Mouse (Mus musculus): Measurements from ENCODE around the gene Mamld1. TPM values are rescaled to one million over a fixed set of nuclear protein-coding genes. Genes with fewer than 3 reads are reported as not detected.

The Mamld1 gene
- total and polyA plus RNA-seq, 2 experiments from 2014 or later, result 4.8 to 13.4 TPM

DNA sequence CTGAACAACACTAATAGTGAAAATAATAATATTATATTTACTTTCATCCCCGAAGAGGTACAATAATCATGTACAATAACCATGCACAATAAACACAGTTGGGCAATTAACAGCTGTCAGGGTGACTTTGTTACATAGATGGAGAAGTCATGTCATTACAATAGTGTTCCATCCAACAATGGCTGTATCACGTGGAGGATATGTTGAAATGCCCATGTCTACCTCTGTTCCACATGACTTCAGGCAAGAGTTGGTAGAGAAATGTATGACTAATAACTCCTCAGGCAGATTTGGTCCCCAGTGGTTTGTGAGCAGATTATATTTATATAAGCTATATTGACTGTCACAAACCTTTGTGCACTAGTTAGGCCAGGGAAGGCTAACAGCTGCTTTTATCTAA lies 154.7 kb downstream of the Mamld1 start:
- Histone ChIP-seq H3K36me3 (ENCODE audit: insufficient read depth, low read length) (no peaks in the 10 kb centered on the region), H3K4me2 (ENCODE audit: low read depth, low read length) (no peak overlapping the region), H3K27ac (no peak overlapping the region), H3K4me3 (ENCODE audit: low read length) (no peak overlapping the region), H3K9ac (replicated peaks; ENCODE audit: low read length) (no peak overlapping the region), H3K4me1 (ENCODE audit: insufficient read depth, low read length) (no peaks in the 10 kb centered on the region), H3K27me3 (ENCODE audit: insufficient read depth, low read length) (no peaks in the 10 kb centered on the region), H3K9me3 (ENCODE audit: low read length) (no peaks in the 10 kb centered on the region)
- ATAC-seq, result no peak
- DNase-seq (ENCODE audit: low spot score), result no peak
- no peak for TF ChIP-seq CTCF (IDR thresholded peaks at IDR 0.05; ENCODE audit: low read depth)
- 77% methylated on average over 2 of the region's 2 CpGs for WGBS

Other genes starting within 250 kb of the Mamld1 start
- 3.6 and 7.1 TPM in 2 replicates for gene Mtm1, start 160.5 kb downstream of the Mamld1 start, total RNA-seq (2014; rRNA removed)
- 4.0 and 4.8 TPM in 2 replicates for gene Mtm1, start 160.5 kb downstream of the Mamld1 start, polyA plus RNA-seq (2015; fragmentation: Nextera tagmentation; extraction: Ambion mirVana)